Mouse (Mus musculus) liver, postnatal 0 days (tissue): ENCODE results near the gene Dennd6b.

Source experiments
- CTCF ChIP-seq: sonication (generic); IDR thresholded peaks from 2 replicates; pipeline ENCODE4 v1.5.1; 2016; ENCODE audit warnings: antibody characterized with exemption, low read depth
- EP300 ChIP-seq: IDR thresholded peaks from 2 replicates; pipeline ENCODE4 v1.6.1; 2016; ENCODE audit warnings: antibody characterized with exemption, low read depth, mild to moderate bottlenecking

- TF ChIP-seq CTCF (no peak), EP300 (no peak)
These were observed 37.8 kb upstream of the Dennd6b start for GRCm38 (mm10) chr15:89234052-89234451.
